Mouse (Mus musculus): ENCODE results near the gene Nptxr. TPM values are rescaled to one million over a fixed set of nuclear protein-coding genes. Genes with fewer than 3 reads are reported as not detected.

The Nptxr gene
- polyA plus RNA-seq, 1 experiment from 2014 or later: 4.8 TPM

GRCm38 (mm10) chr15:79760956-79761355, 43.6 kb downstream of the Nptxr start:
- WGBS: 83% methylated on average over 6 of the region's 6 CpGs
- Histone ChIP-seq H3K4me2 (no peak overlapping the region), H3K36me3 (peaks cover 5% of the 10 kb centered on the region), H3K4me3 (replicated peaks) (no peak overlapping the region), H3K9me3 (no peaks in the 10 kb centered on the region), H3K27me3 (replicated peaks) (no peaks in the 10 kb centered on the region), H3K27ac (no peak overlapping the region), H3K9ac (no peak overlapping the region), H3K4me1 (no peaks in the 10 kb centered on the region)
- ATAC-seq (ENCODE audit: insufficient read depth, low FRiP score, low read depth): no peak

- H3K27ac ChIP-seq: no peak overlapping the region
- no peak for ATAC-seq (ENCODE audit: insufficient read depth, low FRiP score, low read depth)
- 82% methylated on average over 3 of the region's 3 CpGs for WGBS
These were observed 47.4 kb downstream of the Nptxr start for GRCm38 (mm10) chr15:79757118-79757517.

DNA sequence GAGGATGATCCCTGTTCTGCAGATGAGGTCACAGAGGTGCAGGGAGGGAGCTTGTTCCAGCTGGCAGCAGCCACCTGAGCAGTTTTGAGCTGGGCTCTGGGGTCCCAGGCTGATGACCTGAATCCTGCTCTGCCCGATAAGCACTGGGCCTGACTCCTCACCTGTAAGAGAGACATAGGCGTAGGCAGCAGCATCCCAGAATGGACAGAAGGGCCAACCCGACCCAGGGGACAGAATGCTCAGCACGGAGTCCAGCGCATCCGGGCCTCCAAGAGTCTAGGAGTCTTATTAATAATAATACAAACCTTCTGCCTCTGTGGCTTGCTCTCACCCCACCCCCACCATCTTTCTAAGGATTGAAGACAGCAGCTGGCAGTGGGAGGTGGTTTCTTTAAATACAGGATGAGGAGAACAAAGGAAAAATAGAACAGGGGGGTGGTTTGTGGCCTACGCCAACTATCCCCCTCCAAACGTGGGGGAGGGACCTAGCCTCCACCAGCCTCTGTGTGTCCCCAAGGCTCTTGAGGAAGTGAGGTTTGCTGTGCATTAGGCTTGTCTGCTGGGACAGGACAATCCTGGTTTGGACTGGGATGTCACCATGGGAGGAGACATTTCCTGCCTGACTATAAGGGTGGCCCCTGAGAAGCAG, 48.5 kb downstream of the Nptxr start:
- no peak overlapping the region for H3K4me3 ChIP-seq (replicated peaks)

More at GRCm38 (mm10) chr15:79757118-79757517, 47.4 kb downstream of the Nptxr start:
- H3K27me3 ChIP-seq (replicated peaks): no peaks in the 10 kb centered on the region
- H3K36me3 ChIP-seq: no peaks in the 10 kb centered on the region
- no peaks in the 10 kb centered on the region for H3K9me3 ChIP-seq
- no peak overlapping the region for H3K4me2 ChIP-seq
- no peak overlapping the region for H3K4me3 ChIP-seq (replicated peaks)
- H3K9ac ChIP-seq: no peak overlapping the region
- H3K4me1 ChIP-seq: no peaks in the 10 kb centered on the region

GRCm38 (mm10) chr15:79755176-79755575, 49.4 kb downstream of the Nptxr start:
- Histone ChIP-seq H3K4me2 (no peak overlapping the region), H3K4me3 (replicated peaks) (no peak overlapping the region), H3K27me3 (replicated peaks) (no peaks in the 10 kb centered on the region), H3K36me3 (no peaks in the 10 kb centered on the region), H3K9me3 (no peaks in the 10 kb centered on the region), H3K27ac (no peak overlapping the region), H3K9ac (no peak overlapping the region), H3K4me1 (no peaks in the 10 kb centered on the region)
- ATAC-seq (ENCODE audit: insufficient read depth, low FRiP score, low read depth): no peak
- WGBS: 80% methylated on average over 4 of the region's 4 CpGs

More for the DNA sequence above, 48.5 kb downstream of the Nptxr start:
- no peak overlapping the region for H3K9ac ChIP-seq
- no peaks in the 10 kb centered on the region for H3K9me3 ChIP-seq
- H3K36me3 ChIP-seq: no peaks in the 10 kb centered on the region
- no peaks in the 10 kb centered on the region for H3K27me3 ChIP-seq (replicated peaks)
- H3K27ac ChIP-seq: no peak overlapping the region
- H3K4me2 ChIP-seq: no peak overlapping the region
- WGBS: 73% methylated on average over 8 of the region's 8 CpGs
- H3K4me1 ChIP-seq: no peaks in the 10 kb centered on the region
- ATAC-seq (ENCODE audit: insufficient read depth, low FRiP score, low read depth): no peak

DNA sequence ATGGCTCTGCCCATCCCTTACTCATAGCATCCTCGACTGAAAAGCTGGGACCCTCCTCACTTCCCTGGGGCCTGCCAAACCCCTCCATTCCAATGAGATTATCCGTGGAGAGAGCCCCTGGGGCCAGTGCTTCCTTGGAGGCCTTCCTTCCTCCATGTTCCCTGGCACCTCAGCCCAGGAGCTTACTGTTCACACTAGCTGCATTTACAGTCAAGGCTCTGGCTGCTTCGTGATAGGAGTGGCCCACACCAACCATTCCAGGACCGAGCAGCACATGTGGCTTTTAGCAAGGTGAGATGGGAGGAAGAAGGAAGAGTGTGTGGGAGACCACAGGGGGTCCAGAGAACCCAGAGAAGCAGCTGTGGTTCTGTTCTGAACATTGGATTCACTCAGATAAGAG, 50.7 kb downstream of the Nptxr start:
- 62% methylated on average over 4 of the region's 4 CpGs for WGBS
- H3K36me3 ChIP-seq: no peaks in the 10 kb centered on the region
- no peak overlapping the region for H3K27ac ChIP-seq
- H3K4me2 ChIP-seq: no peak overlapping the region
- H3K4me1 ChIP-seq: no peaks in the 10 kb centered on the region
- no peak overlapping the region for H3K4me3 ChIP-seq (replicated peaks)
- no peaks in the 10 kb centered on the region for H3K9me3 ChIP-seq
- no peak overlapping the region for H3K9ac ChIP-seq
- ATAC-seq (ENCODE audit: insufficient read depth, low FRiP score, low read depth): no peak
- no peaks in the 10 kb centered on the region for H3K27me3 ChIP-seq (replicated peaks)

GRCm38 (mm10) chr15:79753420-79753752, 51.2 kb downstream of the Nptxr start:
- ATAC-seq (ENCODE audit: insufficient read depth, low FRiP score, low read depth): no peak

GRCm38 (mm10) chr15:79752742-79753419, 51.7 kb downstream of the Nptxr start:
- H3K4me1 ChIP-seq: no peaks in the 10 kb centered on the region
- WGBS: 22% methylated on average over 11 of the region's 11 CpGs
- ATAC-seq (ENCODE audit: insufficient read depth, low FRiP score, low read depth): no peak

More at GRCm38 (mm10) chr15:79753420-79753752, 51.2 kb downstream of the Nptxr start:
- no peak overlapping the region for H3K4me3 ChIP-seq (replicated peaks)
- H3K4me2 ChIP-seq: no peak overlapping the region
- 92% methylated on average over 3 of the region's 3 CpGs for WGBS
- no peak overlapping the region for H3K27ac ChIP-seq
- no peaks in the 10 kb centered on the region for H3K9me3 ChIP-seq
- no peaks in the 10 kb centered on the region for H3K36me3 ChIP-seq
- H3K4me1 ChIP-seq: no peaks in the 10 kb centered on the region
- H3K27me3 ChIP-seq (replicated peaks): no peaks in the 10 kb centered on the region
- H3K9ac ChIP-seq: no peak overlapping the region

DNA sequence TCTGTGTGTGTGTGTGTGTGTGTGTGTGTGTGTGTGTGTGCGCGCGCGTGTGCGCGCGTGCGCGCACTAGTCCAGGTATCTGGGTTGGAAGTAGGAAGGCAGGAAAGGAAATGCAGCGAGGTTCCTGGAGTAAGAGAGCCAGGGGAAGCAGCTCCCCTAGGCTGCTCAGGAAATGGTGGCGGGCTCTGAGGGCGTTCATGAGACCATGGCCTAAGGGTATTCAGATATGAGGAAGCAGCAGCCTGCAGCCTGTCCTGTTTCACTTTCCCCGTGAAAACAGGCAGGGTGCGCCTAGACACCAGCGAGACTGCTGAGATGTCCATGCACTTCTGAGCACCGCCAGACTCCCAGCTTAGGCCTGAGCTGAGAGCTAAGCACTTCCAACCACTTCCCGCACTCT, 52.8 kb downstream of the Nptxr start:
- no peaks in the 10 kb centered on the region for H3K9me3 ChIP-seq
- ATAC-seq (ENCODE audit: insufficient read depth, low FRiP score, low read depth): no peak
- no peak overlapping the region for H3K4me3 ChIP-seq (replicated peaks)
- H3K27ac ChIP-seq: no peak overlapping the region
- no peaks in the 10 kb centered on the region for H3K4me1 ChIP-seq
- no peak overlapping the region for H3K9ac ChIP-seq
- no peak overlapping the region for H3K4me2 ChIP-seq
- no peaks in the 10 kb centered on the region for H3K36me3 ChIP-seq
- H3K27me3 ChIP-seq (replicated peaks): no peaks in the 10 kb centered on the region
- WGBS: 83% methylated on average over 17 of the region's 17 CpGs

More at GRCm38 (mm10) chr15:79752742-79753419, 51.7 kb downstream of the Nptxr start:
- Histone ChIP-seq H3K27ac (no peak overlapping the region), H3K27me3 (replicated peaks) (no peaks in the 10 kb centered on the region), H3K4me2 (no peak overlapping the region), H3K4me3 (replicated peaks) (no peak overlapping the region), H3K36me3 (no peaks in the 10 kb centered on the region), H3K9me3 (no peaks in the 10 kb centered on the region), H3K9ac (no peak overlapping the region)

- H3K4me1 ChIP-seq: no peaks in the 10 kb centered on the region
- no peaks in the 10 kb centered on the region for H3K36me3 ChIP-seq
- H3K27ac ChIP-seq: no peak overlapping the region
- no peaks in the 10 kb centered on the region for H3K9me3 ChIP-seq
- no peak for ATAC-seq (ENCODE audit: insufficient read depth, low FRiP score, low read depth)
- no peak overlapping the region for H3K4me2 ChIP-seq
- 89% methylated on average over 8 of the region's 8 CpGs for WGBS
- no peaks in the 10 kb centered on the region for H3K27me3 ChIP-seq (replicated peaks)
- H3K4me3 ChIP-seq (replicated peaks): no peak overlapping the region
- H3K9ac ChIP-seq: no peak overlapping the region
These were observed 54.3 kb downstream of the Nptxr start for GRCm38 (mm10) chr15:79750266-79750665.

DNA sequence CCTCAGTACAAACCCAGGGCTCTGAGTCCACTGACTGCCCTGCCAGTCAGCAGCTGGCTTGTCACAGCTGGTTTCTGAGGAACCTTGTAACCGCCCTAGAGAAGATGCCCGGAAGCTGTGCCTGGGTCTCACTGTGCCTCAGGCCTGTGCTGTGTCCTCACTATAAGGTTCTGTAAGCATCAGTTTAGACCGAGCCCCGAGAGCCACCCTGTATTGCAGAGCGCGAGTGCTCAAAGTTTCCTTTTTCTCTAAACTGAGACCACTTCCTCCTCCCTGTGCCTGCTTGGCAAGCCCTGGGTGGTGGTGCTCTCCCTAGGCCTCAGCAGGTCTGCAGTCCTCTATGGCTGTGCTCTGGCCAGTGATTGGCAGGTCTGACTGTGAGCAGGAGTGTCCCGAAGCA, 55.4 kb downstream of the Nptxr start:
- Histone ChIP-seq H3K9ac (no peak overlapping the region), H3K4me1 (no peaks in the 10 kb centered on the region), H3K27me3 (replicated peaks) (no peaks in the 10 kb centered on the region), H3K36me3 (no peaks in the 10 kb centered on the region), H3K4me3 (replicated peaks) (no peak overlapping the region), H3K4me2 (no peak overlapping the region), H3K27ac (no peak overlapping the region), H3K9me3 (no peaks in the 10 kb centered on the region)
- ATAC-seq (ENCODE audit: insufficient read depth, low FRiP score, low read depth): no peak
- WGBS: 84% methylated on average over 7 of the region's 7 CpGs

GRCm38 (mm10) chr15:79747998-79748397, 56.6 kb downstream of the Nptxr start:
- Histone ChIP-seq H3K4me1 (peaks cover 2% of the 10 kb centered on the region; the same call in 1 of the 2 replicates), H3K27ac (no peak overlapping the region), H3K9me3 (no peaks in the 10 kb centered on the region), H3K36me3 (no peaks in the 10 kb centered on the region), H3K4me3 (replicated peaks) (no peak overlapping the region), H3K4me2 (no peak overlapping the region), H3K9ac (no peak overlapping the region), H3K27me3 (replicated peaks) (no peaks in the 10 kb centered on the region)
- no peak for ATAC-seq (ENCODE audit: insufficient read depth, low FRiP score, low read depth)
- WGBS: 60% methylated on average over 11 of the region's 11 CpGs

DNA sequence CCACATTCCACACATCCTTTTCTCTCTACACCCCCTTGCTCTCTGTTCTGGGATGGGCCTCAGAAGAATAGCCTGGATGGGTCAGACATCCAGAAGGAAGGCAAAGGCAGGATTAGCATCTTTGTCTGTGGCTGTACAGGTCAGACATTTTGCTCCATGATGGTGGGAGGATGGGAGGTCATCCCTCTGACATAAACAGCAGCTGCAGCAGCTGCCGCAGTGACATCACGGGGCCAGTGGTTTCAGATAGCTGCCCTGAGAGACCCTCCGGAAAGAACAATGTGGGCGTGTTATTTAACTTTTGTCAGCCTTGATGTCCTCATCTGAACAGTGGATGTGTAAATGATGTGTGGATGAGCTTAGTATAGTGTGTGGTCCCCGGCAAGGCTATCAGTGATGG, 58.7 kb downstream of the Nptxr start:
- Histone ChIP-seq H3K4me2 (no peak overlapping the region), H3K4me1 (peaks cover 12% of the 10 kb centered on the region; the same call in 1 of the 2 replicates), H3K36me3 (no peaks in the 10 kb centered on the region), H3K27ac (no peak overlapping the region), H3K9me3 (no peaks in the 10 kb centered on the region), H3K9ac (no peak overlapping the region), H3K27me3 (replicated peaks) (no peaks in the 10 kb centered on the region), H3K4me3 (replicated peaks) (no peak overlapping the region)
- 83% methylated on average over 5 of the region's 5 CpGs for WGBS
- ATAC-seq (ENCODE audit: insufficient read depth, low FRiP score, low read depth): no peak
